8 mouse cellular contexts compared by ENCODE assay signal in the genomic region with DNA sequence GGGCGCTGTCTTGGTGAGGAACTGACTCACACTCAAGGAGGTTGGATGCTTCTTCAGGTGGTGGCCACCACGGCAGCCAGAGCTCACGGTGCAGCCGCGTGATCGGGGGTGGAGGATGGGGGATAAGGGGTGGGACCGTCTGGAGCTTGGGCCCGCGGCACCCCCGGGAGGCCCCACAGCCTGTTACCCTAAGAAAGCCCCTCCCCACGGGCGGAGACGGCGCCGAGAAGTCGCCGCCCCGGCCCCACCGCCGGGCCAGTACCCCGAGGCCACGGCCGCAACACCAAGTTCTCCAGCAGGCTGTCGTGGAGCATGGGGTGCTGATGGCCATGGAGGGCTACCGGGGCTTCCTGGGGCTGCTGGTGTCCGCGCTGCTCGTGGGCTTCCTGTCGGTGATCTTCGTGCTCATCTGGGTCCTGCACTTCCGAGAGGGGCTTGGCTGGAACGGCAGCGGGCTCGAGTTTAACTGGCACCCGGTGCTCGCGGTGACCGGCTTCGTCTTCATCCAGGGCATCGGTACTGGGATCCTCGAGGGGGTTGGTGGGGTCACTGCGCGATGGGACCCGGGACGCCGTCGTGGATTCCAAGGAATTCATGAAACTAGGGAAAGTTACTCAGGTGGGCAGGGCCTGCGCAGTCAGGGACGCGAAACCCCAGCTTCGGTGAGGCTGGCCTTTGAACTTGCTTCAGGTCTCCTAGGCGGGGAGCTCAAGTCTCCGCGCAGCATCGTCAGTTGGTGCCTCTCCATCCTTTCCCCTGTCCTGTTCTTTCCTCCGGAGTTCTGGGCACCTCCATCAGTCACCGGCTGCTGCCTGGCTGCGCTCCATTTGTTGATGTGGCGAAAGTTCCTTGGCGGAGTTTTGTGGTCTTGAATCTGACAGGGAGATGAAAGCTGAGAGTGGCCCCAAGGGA. TPM values are rescaled to one million over a fixed set of nuclear protein-coding genes. Genes with fewer than 3 reads are reported as not detected.
DNase-seq lines count a peak whose midpoint lies in the region; ATAC-seq and TF ChIP-seq lines count a peak whose summit lies in the region.

A gene (plus strand): TSS at position 127 of the 912 bp plus-strand sequence.

- no peak within 1 kb of the TSS for H3K9ac ChIP-seq in heart, adult 2 months (ENCODE audit: low read depth, low read length)
- peak within 1 kb of the TSS; percentile 43; the same call in 1 of the 2 replicates for H3K9ac ChIP-seq in lung, postnatal 0 days (replicated peaks; ENCODE audit: low read depth)

- TF ChIP-seq POLR2A in heart, adult 2 months (IDR thresholded peaks at IDR 0.05; ENCODE audit: insufficient read depth, low read depth, low read length) = no peak
- no peak for TF ChIP-seq POLR2A in kidney, adult 2 months (IDR thresholded peaks at IDR 0.05; ENCODE audit: low read depth, low read length)

- WGBS in heart, adult 2 months = 3% methylated on average over 60 of the region's 60 CpGs
- 5% methylated on average over 60 of the region's 60 CpGs for WGBS in kidney, adult 2 months
- 2% methylated on average over 55 of the region's 60 CpGs for WGBS in lung, postnatal 0 days

- ATAC-seq in lung, postnatal 0 days = peak; percentile 59

- peak within 1 kb of the TSS; percentile 91 for H3K4me2 ChIP-seq in lung, postnatal 0 days (replicated peaks; ENCODE audit: low read depth, low read length)

- DNase-seq in right cerebral cortex, postnatal 10 days (ENCODE audit: low spot score in 2 of 2) = peak; percentile 49 to 55
- no peak for DNase-seq in right cerebral cortex, postnatal 36 days (ENCODE audit: low spot score in 2 of 2)
- DNase-seq in embryo, embryonic 11.5 days (ENCODE audit: low read depth, low spot score) = peak; percentile 14
- DNase-seq in heart, adult 2 months = peak; percentile 64 to 70
- DNase-seq in kidney, adult 2 months = peak; percentile 18
- DNase-seq in lung, postnatal 0 days (ENCODE audit: low spot score) = peak; percentile 36
- DNase-seq in splenic B cell, adult 2 months (ENCODE audit: low read depth, low spot score) = peak; percentile 26
- no peak for DNase-seq in frontal cortex, adult 2 months (ENCODE audit: extremely low spot score in 1 of 2, low spot score in 1 of 2)

- H3K9me3 ChIP-seq in lung, postnatal 0 days (ENCODE audit: low read length) = no peaks in the 10 kb centered on the region

- no peaks in the 10 kb centered on the region for H3K4me1 ChIP-seq in heart, adult 2 months (ENCODE audit: control insufficient read depth, insufficient read depth, low read length)
- H3K4me1 ChIP-seq in kidney, adult 2 months (ENCODE audit: control insufficient read depth, insufficient read depth, low read length) = peaks cover 5% of the 10 kb centered on the region; the same call in 1 of the 2 replicates
- no peaks in the 10 kb centered on the region; the same call in 1 of the 2 replicates for H3K4me1 ChIP-seq in lung, postnatal 0 days (ENCODE audit: insufficient read depth, low read depth, low read length)

- no peaks in the 10 kb centered on the region for H3K79me2 ChIP-seq in heart, adult 2 months (replicated peaks; ENCODE audit: control insufficient read depth, insufficient read depth, low read length)

- H3K27ac ChIP-seq in heart, adult 2 months = no peak within 1 kb of the TSS
- H3K27ac ChIP-seq in kidney, adult 2 months (ENCODE audit: insufficient read depth, low read depth, low read length) = no peak within 1 kb of the TSS
- no peak within 1 kb of the TSS for H3K27ac ChIP-seq in lung, postnatal 0 days (ENCODE audit: low read length)

- H3K27me3 ChIP-seq in heart, adult 2 months (ENCODE audit: control insufficient read depth, insufficient read depth, low read length) = peaks cover 6% of the 10 kb centered on the region; the same call in 1 of the 2 replicates
- 0 out of 2 replicates have a peak, but pooled peaks cover 4% of the 10 kb centered on the region for H3K27me3 ChIP-seq in kidney, adult 2 months (replicated peaks; ENCODE audit: control insufficient read depth, insufficient read depth, low read length)
- no peaks in the 10 kb centered on the region for H3K27me3 ChIP-seq in lung, postnatal 0 days (replicated peaks; ENCODE audit: insufficient read depth, low read length)
- H3K27me3 ChIP-seq in splenic B cell, adult 2 months (ENCODE audit: control insufficient read depth, insufficient read depth, low read length, poor library complexity, severe bottlenecking) = no peaks in the 10 kb centered on the region

- no peaks in the 10 kb centered on the region for H3K36me3 ChIP-seq in heart, adult 2 months (ENCODE audit: control insufficient read depth, insufficient read depth, low read length)
- no peaks in the 10 kb centered on the region for H3K36me3 ChIP-seq in kidney, adult 2 months (ENCODE audit: control insufficient read depth, insufficient read depth, low read length)
- H3K36me3 ChIP-seq in lung, postnatal 0 days (ENCODE audit: insufficient read depth, low read length) = no peaks in the 10 kb centered on the region
- no peaks in the 10 kb centered on the region for H3K36me3 ChIP-seq in splenic B cell, adult 2 months (ENCODE audit: control insufficient read depth, insufficient read depth, low read length, poor library complexity, severe bottlenecking)

- TF ChIP-seq CTCF in heart, adult 2 months (IDR thresholded peaks at IDR 0.05) = no peak
- no peak for TF ChIP-seq CTCF in kidney, adult 2 months (conservative IDR thresholded peaks at IDR 0.05; ENCODE audit: insufficient read depth, insufficient read length, low read depth, low read length)
- no peak for TF ChIP-seq CTCF in lung, postnatal 0 days (IDR thresholded peaks at IDR 0.05)

- intact Hi-C loops in heart, adult 2 months (cut with DNase I) = no loop called here

- no peak for TF ChIP-seq EP300 in heart, adult 2 months (IDR thresholded peaks at IDR 0.05; ENCODE audit: insufficient read depth, low read depth, low read length)
- no peak for TF ChIP-seq EP300 in lung, postnatal 0 days (IDR thresholded peaks at IDR 0.05)

- H3K4me3 ChIP-seq in heart, adult 2 months = peak within 1 kb of the TSS; percentile 21; the same call in 1 of the 2 replicates
- peak within 1 kb of the TSS; percentile 35 for H3K4me3 ChIP-seq in kidney, adult 2 months (ENCODE audit: insufficient read depth, low read depth, low read length)
- peak within 1 kb of the TSS; percentile 46 for H3K4me3 ChIP-seq in lung, postnatal 0 days (ENCODE audit: low read depth, low read length)

RNA-seq across cellular contexts. Expression of the gene that starts here (rescaled TPM):
- 1 to 10 TPM; 1.7 to 1.9 TPM for total RNA-seq in heart, adult 2 months (2021)
- polyA plus RNA-seq in heart, adult 2 months (2012; rRNA removed) = 1.5 and 2.6 TPM in 2 replicates
- 0.25 and 0.42 TPM in 2 replicates for polyA plus RNA-seq in kidney, adult 2 months (2012; rRNA removed)
- polyA plus RNA-seq in lung, postnatal 0 days (2015; fragmentation: Nextera tagmentation; extraction: Ambion mirVana) = 4.1 and 4.5 TPM in 2 replicates
- polyA plus RNA-seq in frontal cortex, adult 2 months (2012; rRNA removed) = 3.0 and 3.2 TPM in 2 replicates

Comparison
In these comparisons a context has a peak if more than half of its experiments do, and no peak if none do; other contexts are left out.
1. DNase-seq: peak in right cerebral cortex, postnatal 10 days (2 of 2), embryo, embryonic 11.5 days (single experiment), heart, adult 2 months (2 of 2), lung, postnatal 0 days (single experiment) and splenic B cell, adult 2 months (single experiment); none in right cerebral cortex, postnatal 36 days (0 of 2) and frontal cortex, adult 2 months (0 of 2).
2. Peak in DNase-seq and H3K4me3 ChIP-seq in kidney, adult 2 months; RNA of the gene not detected or under 1 TPM.
3. Peak in every context shown above with its lines, with median percentiles within 50 percentile points of each other: H3K4me3 ChIP-seq.